Mouse (Mus musculus) ES-CJ7 (cell line): ENCODE results near the gene Tcn2.

Experiments used
- DNase-seq: peaks from one replicate; pipeline ENCODE4 v3.0.0; 2011; ENCODE audit warnings: low read depth, low spot score

Tcn2 gene

DNA sequence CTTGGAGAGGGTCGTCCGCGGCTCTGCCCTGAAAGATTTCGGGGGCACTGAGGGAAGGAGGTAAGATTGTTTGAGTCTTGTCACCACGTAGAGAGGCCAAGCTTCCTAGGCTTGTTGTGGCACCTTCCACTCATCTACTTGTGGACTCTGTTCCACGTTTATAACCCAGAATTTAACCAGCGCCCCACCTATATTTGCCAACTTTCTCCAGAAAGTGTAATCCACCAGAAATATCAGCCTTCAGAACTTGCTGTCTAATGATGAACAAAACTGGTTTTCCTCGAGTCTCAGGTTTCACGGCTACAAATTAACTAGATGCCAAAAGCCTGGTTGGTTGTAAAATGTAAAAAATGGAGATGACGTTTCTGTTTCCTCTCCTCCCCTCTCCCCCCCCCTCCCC is 36.5 kb downstream of the Tcn2 start:
- no peak for DNase-seq

DNA sequence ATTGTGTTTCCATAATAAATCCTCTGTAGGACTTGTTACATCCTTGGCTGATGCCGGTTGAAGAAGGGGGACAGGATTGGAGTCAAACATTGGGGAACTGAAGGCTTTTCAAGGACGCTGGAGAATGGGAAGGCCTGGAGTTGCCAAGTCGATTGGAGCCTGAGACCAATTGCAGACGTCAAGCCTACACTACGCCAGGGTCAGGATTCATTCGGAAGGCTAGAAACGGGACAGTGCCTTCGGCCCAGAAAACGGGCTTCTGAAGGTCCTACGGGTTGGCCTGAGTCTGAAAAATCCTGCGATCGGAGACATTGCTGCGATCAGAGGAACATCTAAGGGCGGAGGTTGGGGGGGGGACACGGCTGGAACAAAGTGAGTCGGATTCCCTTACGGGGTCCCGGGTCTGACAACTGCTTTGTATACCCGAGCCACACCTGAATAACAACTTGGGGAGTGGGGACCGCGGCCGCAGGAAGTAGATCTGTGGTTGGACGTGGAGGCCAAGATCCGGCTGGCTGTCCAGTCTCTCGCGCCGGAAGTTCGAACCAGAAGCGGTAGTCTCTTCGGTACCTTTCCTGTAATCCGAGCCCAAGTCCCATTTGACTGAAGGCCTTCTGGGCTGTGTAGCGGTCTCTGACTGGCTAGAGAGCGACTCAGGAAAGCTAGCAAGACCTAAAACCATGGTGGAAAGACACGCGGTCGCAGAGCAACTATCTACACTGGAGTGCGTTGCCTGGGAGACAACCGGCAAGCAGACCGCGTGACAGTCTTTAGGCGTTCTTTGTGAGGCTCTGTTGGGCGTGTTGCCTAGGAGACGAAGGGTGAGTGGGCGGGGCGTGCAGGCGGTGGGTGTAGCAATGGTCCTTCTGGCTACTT is 37.3 kb downstream of the Tcn2 start, which contains the start of the genes 4921536K21Rik and Dusp18:
Gene 4921536K21Rik, minus strand, starts transcription at position 693 of the 876 bp plus-strand sequence.
Gene Dusp18, plus strand, starts transcription at position 835 of the 876 bp plus-strand sequence.
- DNase-seq = peak; percentile 97

DNA sequence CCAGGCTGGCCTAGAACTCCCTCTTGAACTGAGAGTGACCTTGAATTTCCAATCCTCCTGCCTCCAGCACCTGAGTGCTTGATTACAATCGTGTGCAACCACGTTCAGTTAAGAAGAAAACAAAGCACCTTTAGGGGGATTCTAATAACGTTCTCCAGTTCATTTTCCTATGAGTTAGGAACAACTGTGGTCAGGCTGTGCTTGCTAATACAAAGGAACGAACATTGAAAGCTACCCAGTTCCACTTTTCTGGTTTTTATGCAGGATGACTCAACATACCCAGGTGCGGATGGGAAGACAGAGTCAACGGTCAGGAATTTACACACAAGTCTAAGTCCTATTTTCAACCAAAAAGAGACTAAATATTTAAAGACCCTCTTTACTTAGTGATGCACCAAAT is 38.0 kb downstream of the Tcn2 start:
- no peak for DNase-seq

DNA sequence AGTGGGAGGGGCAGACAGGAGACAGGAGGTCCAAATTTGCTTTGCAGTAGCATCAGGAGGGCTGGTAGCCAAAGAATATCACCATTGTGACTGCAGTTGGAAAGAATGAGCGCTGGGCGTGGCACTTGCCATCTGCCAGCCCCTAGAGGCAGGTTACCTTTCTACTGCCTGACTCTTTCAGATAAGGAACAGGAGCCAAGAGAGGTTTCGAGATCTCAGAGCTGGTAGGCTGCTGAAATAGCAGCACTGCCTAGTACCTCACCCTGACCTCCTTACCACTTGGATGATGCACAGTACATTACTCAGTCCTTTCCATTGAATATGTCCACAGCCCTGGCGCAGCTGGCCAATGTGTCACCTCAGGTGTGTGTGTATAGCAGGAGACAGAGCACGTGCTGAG is 44.6 kb downstream of the Tcn2 start:
- no peak for DNase-seq

DNA sequence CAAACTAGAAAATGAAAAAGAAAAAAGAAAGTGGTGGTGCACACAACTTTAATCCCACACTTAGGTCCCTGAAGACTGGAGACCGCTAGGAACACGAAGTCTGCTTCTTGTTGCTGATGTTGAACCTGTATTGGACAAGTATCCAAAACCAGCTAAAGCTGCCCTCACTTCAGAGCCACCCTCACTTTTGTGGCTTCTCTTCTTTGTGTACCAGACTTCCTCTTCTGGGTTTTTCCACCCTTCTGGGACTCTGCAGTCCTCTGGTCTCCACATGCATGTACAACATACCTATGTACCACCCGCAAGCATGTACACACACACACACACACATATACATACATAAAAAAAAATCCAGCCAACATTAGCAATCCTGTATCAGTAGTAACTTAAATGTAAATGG is 48.2 kb downstream of the Tcn2 start:
- no peak for DNase-seq

- peak; percentile 92 for DNase-seq
Measured at GRCm38 (mm10) chr11:3879836-3880235, 52.1 kb downstream of the Tcn2 start.

GRCm38 (mm10) chr11:3878660-3879059 is 53.3 kb downstream of the Tcn2 start:
- peak; percentile 21 for DNase-seq

DNA sequence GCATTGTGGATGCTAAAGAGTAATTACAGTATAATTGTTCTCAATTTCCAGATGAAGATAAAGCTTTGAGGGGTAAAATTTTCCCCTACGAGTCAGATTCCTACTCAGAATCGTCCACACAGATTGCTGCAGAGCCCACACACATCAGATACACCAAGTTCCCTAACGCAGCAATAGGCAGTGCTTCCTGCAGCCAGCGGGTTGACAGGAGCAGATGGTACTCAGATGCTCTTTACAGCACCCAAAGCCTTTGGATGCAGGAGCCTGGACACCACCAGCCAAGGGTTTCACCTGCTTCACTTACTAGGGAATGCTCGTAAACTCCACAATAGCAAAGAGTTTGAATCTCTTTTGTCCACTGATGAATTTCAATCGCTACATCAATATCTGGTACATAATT is 55.5 kb downstream of the Tcn2 start:
- no peak for DNase-seq
